Mouse (Mus musculus): ENCODE measurements around the gene Dnmt1. TPM values are rescaled to one million over a fixed set of nuclear protein-coding genes. Genes with fewer than 3 reads are reported as not detected.
"Not testable (repeated sequence)": the region's sequence is repeated elsewhere in the genome, so short reads cannot be mapped to it uniquely, and the experiment has no call there.

Gene Dnmt1
- polyA plus RNA-seq (2015; fragmentation: Nextera tagmentation; extraction: Ambion mirVana) = 72.5 and 73.4 TPM in 2 replicates

GRCm38 (mm10) chr9:20959430-20959938, at the start of gene Dnmt1:
Gene Dnmt1 (minus strand): TSS chr9:20959888.
- no peaks in the 10 kb centered on the region for H3K36me3 ChIP-seq
- no peak within 1 kb of the TSS for H3K4me2 ChIP-seq (replicated peaks)
- no peak within 1 kb of the TSS for H3K9ac ChIP-seq
- H3K27me3 ChIP-seq (replicated peaks) = no peaks in the 10 kb centered on the region
- no peaks in the 10 kb centered on the region for H3K9me3 ChIP-seq
- 90% methylated on average over 2 of the region's 2 CpGs for WGBS
- no peaks in the 10 kb centered on the region for H3K4me1 ChIP-seq (replicated peaks)
- no peak within 1 kb of the TSS for H3K27ac ChIP-seq
- ATAC-seq = no peak
- no peak within 1 kb of the TSS for H3K4me3 ChIP-seq (replicated peaks)

DNA sequence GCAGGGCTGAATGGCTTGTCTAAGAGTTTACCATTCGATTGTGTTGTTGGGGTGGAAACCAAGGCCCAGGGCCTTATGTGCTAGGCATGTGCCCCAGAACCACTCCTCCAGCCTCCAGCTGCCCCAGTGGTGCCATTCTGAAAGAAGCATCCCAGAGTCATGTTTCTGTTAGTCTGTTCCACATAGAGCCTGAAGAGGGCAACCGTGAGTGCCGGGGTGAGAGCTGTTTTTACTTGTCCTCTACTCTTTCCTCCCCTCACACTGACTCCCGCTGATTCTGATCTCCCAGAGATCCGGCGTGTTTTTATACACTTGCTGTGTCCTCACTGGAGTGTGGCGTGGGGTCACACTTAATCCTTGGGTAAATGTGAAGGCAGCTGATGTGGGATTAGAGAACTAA, 48.3 kb upstream of the Dnmt1 start:
- H3K4me2 ChIP-seq (replicated peaks) = no peak overlapping the region
- peaks cover 25% of the 10 kb centered on the region for H3K36me3 ChIP-seq
- no peak overlapping the region for H3K9ac ChIP-seq
- no peak overlapping the region for H3K4me3 ChIP-seq (replicated peaks)
- WGBS = 78% methylated on average over 7 of the region's 7 CpGs
- no peak for ATAC-seq
- H3K9me3 ChIP-seq = no peaks in the 10 kb centered on the region
- no peaks in the 10 kb centered on the region for H3K27me3 ChIP-seq (replicated peaks)
- 0 out of 2 replicates have a peak, but pooled peaks cover 6% of the 10 kb centered on the region for H3K4me1 ChIP-seq (replicated peaks)
- no peak overlapping the region for H3K27ac ChIP-seq

GRCm38 (mm10) chr9:21007313-21007952, 47.7 kb upstream of the Dnmt1 start:
- ATAC-seq = no peak
- Histone ChIP-seq H3K27me3 (replicated peaks) (no peaks in the 10 kb centered on the region), H3K36me3 (peaks cover 25% of the 10 kb centered on the region), H3K4me2 (replicated peaks) (no peak overlapping the region), H3K4me3 (replicated peaks) (no peak overlapping the region), H3K27ac (no peak overlapping the region), H3K4me1 (replicated peaks) (0 out of 2 replicates have a peak, but pooled peaks cover 6% of the 10 kb centered on the region), H3K9ac (no peak overlapping the region), H3K9me3 (no peaks in the 10 kb centered on the region)
- 93% methylated on average over 10 of the region's 10 CpGs for WGBS

DNA sequence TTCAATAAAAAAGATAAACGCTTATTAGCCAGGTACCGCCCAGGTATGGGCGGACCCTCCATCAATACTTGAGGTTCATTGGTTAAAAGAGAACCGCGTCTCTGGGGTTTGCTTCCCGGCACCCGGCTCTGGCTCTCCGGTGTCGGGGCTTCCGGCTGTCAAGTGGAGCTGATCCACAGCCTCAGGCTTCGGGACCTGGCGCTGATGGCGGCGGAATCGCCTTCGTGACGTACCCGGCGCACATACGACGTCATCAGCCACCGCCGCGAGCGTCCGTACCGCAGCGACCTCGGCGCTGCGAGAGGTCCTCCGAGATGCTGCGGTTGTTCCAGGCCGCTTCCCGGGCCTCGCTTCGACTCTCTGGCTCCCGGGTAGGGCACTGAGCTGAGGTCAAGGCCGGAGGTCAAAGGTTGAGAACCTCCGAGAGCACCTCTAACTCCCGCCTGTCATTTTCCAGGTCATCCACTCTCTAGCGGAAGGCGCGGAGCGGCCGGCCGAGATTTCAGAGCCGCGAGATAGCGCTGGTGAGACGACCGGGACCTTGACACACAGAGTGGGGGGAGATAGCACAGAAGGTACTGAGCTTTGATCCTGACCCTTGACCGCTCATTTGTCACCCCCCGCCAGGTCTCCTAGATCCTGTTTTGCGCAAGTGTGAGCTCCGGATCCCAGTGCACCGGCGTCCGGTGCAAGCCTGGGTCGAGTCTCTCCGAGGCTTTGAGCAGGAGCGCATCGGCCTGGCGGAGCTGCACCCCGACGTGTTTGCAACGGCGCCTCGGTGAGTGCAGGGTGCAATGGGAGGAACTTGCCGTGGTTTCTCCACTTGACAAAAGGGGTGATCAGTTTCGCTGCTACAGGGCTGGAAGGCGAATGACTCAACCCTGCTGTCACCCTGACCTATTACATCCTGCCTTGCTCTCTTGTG, 43.2 kb upstream of the Dnmt1 start, which contains the start of gene Mrpl4:
Gene Mrpl4, plus strand, starts transcription at position 112 of the 925 bp plus-strand sequence.
- peaks cover 22% of the 10 kb centered on the region for H3K36me3 ChIP-seq
- peak within 1 kb of the TSS; percentile 69 for H3K4me2 ChIP-seq (replicated peaks)
- H3K4me3 ChIP-seq (replicated peaks) = peak within 1 kb of the TSS; percentile 79
- no peaks in the 10 kb centered on the region for H3K9me3 ChIP-seq
- under 1% methylated on average over 72 of the region's 72 CpGs for WGBS
- H3K27ac ChIP-seq = peak within 1 kb of the TSS; percentile 86
- H3K27me3 ChIP-seq (replicated peaks) = no peaks in the 10 kb centered on the region
- ATAC-seq = peak; percentile 90
- peak within 1 kb of the TSS; percentile 80 for H3K9ac ChIP-seq
- H3K4me1 ChIP-seq (replicated peaks) = 0 out of 2 replicates have a peak, but pooled peaks cover 2% of the 10 kb centered on the region

DNA sequence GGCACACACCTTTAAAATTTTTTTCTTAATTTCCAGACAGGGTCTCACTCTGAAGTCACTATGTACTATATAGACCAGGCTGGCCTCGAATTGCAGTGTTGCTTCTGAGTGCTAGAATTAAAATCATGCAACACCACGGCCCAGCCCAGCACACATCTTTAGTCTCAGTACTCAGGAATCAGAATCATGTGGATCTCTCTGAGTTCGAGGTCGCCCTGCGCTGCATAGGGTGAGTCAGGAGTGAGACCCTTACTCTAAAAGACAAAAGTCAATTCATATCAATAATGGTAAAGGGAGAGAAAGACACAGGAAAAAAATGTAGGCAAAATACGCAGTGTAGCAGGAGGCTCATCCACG, 42.6 kb upstream of the Dnmt1 start:
- ATAC-seq = no peak; the same call in none of the 2 replicates
- H3K36me3 ChIP-seq = peaks cover 17% of the 10 kb centered on the region
- H3K9ac ChIP-seq = peak overlapping the region; percentile 80
- H3K4me3 ChIP-seq (replicated peaks) = peak overlapping the region; percentile 79
- peak overlapping the region; percentile 69 for H3K4me2 ChIP-seq (replicated peaks)
- H3K4me1 ChIP-seq (replicated peaks) = 0 out of 2 replicates have a peak, but pooled peaks cover 2% of the 10 kb centered on the region
- 11% methylated on average over 7 of the region's 7 CpGs for WGBS
- H3K27ac ChIP-seq = peak overlapping the region; percentile 86; the same call in 1 of the 2 replicates
- H3K27me3 ChIP-seq (replicated peaks) = no peaks in the 10 kb centered on the region
- no peaks in the 10 kb centered on the region for H3K9me3 ChIP-seq

- Histone ChIP-seq H3K9me3 (no peaks in the 10 kb centered on the region), H3K4me2 (replicated peaks) (no peak overlapping the region), H3K27me3 (replicated peaks) (no peaks in the 10 kb centered on the region), H3K4me3 (replicated peaks) (no peak overlapping the region), H3K36me3 (peaks cover 11% of the 10 kb centered on the region), H3K4me1 (replicated peaks) (0 out of 2 replicates have a peak, but pooled peaks cover 2% of the 10 kb centered on the region), H3K9ac (no peak overlapping the region), H3K27ac (no peak overlapping the region)
- no peak for ATAC-seq
- 50% methylated on average over 6 of the region's 6 CpGs for WGBS
Observed at GRCm38 (mm10) chr9:21001651-21002200, 42.0 kb upstream of the Dnmt1 start.

- ATAC-seq = no peak
- Histone ChIP-seq H3K4me3 (replicated peaks) (no peak overlapping the region), H3K36me3 (peaks cover 10% of the 10 kb centered on the region; the same call in 1 of the 2 replicates), H3K9me3 (no peaks in the 10 kb centered on the region), H3K27ac (no peak overlapping the region), H3K9ac (no peak overlapping the region), H3K27me3 (replicated peaks) (no peaks in the 10 kb centered on the region), H3K4me2 (replicated peaks) (no peak overlapping the region), H3K4me1 (replicated peaks) (0 out of 2 replicates have a peak, but pooled peaks cover 2% of the 10 kb centered on the region)
Observed at GRCm38 (mm10) chr9:21000811-21001210, 41.1 kb upstream of the Dnmt1 start.

DNA sequence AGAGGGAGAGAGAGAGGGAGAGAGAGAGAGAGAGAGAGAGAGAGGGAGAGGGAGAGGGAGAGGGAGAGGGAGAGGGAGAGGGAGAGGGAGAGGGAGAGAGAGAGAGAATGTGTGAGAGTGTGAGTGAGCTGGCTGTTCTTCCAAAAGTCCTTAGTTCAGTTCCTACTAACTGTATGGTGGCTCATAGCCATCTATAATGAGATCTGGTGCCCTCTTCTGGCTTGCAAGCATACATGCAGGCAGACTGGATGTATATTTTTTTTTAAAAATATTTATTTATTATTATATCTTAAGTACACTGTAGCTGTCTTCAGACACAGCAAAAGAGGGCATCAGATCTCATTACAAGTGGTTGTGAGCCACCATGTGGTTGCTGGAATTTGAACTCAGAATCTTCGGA, 38.6 kb upstream of the Dnmt1 start:
- ATAC-seq; H3K27me3 ChIP-seq (replicated peaks); H3K9me3 ChIP-seq; H3K4me2 ChIP-seq (replicated peaks); H3K36me3 ChIP-seq; H3K27ac ChIP-seq; H3K9ac ChIP-seq; H3K4me1 ChIP-seq (replicated peaks); H3K4me3 ChIP-seq (replicated peaks): not testable (repeated sequence)
- WGBS = 55% methylated on average over 1 of the region's 1 CpGs

DNA sequence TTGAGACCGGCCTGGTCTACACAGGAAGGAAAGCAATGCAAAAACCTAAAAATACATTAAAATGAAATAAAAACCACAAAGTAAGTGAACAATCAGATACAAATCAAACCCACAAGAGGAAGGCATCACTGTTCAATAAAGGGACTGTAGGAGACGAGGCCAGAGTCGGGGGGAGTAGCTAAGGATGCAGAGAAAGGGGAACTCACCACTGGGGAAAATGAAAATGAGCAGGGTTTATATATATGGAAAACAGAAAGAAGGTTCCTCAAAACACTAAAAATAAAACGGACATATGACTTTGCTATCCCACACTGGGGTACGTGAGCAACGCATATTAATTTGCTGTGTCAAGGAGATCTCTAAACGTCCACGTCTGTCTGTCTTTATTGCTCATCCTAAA, 37.4 kb upstream of the Dnmt1 start:
- ATAC-seq = no peak
- Histone ChIP-seq H3K4me1 (replicated peaks) (peaks cover 7% of the 10 kb centered on the region), H3K9ac (no peak overlapping the region), H3K4me3 (replicated peaks) (no peak overlapping the region), H3K27me3 (replicated peaks) (no peaks in the 10 kb centered on the region), H3K4me2 (replicated peaks) (no peak overlapping the region), H3K27ac (no peak overlapping the region), H3K36me3 (no peaks in the 10 kb centered on the region), H3K9me3 (no peaks in the 10 kb centered on the region)
- WGBS = 88% methylated on average over 8 of the region's 8 CpGs

GRCm38 (mm10) chr9:20995069-20995468, 35.4 kb upstream of the Dnmt1 start:
- H3K4me3 ChIP-seq (replicated peaks) = no peak overlapping the region
- no peaks in the 10 kb centered on the region for H3K27me3 ChIP-seq (replicated peaks)
- ATAC-seq = no peak
- H3K4me1 ChIP-seq (replicated peaks) = peaks cover 14% of the 10 kb centered on the region
- no peaks in the 10 kb centered on the region for H3K36me3 ChIP-seq
- H3K27ac ChIP-seq = no peak overlapping the region
- no peaks in the 10 kb centered on the region for H3K9me3 ChIP-seq
- H3K4me2 ChIP-seq (replicated peaks) = no peak overlapping the region
- WGBS = 75% methylated on average over 3 of the region's 3 CpGs
- H3K9ac ChIP-seq = no peak overlapping the region

- Histone ChIP-seq H3K4me2 (replicated peaks) (0 out of 2 replicates have a peak overlapping the region, but pooled peaks have one; percentile 4), H3K4me3 (replicated peaks) (no peak overlapping the region), H3K36me3 (no peaks in the 10 kb centered on the region), H3K27me3 (replicated peaks) (no peaks in the 10 kb centered on the region), H3K4me1 (replicated peaks) (peaks cover 14% of the 10 kb centered on the region), H3K9ac (no peak overlapping the region), H3K27ac (peak overlapping the region; percentile 4; the same call in 1 of the 2 replicates), H3K9me3 (no peaks in the 10 kb centered on the region)
- 28% methylated on average over 5 of the region's 5 CpGs for WGBS
- peak; percentile 82 for ATAC-seq
Observed at GRCm38 (mm10) chr9:20993165-20993898, 33.6 kb upstream of the Dnmt1 start.

Measured in intestine, embryonic 15.5 days (tissue).